Mouse (Mus musculus): ENCODE measurements at regions not wholly inside any gene's neighbourhood (a gene's known extent, or its start where the extent isn't known, plus 50 kb on each side); places are given as distances from the start of the nearest gene placed in this dataset.
A peak's percentile ranks its signal among the peaks of the same experiment; 100 is the strongest.

GRCm38 (mm10) chr9:69814432-69814831 is 53.7 kb upstream of the Foxb1 start:
- DNase-seq: no peak

- DNase-seq: no peak
These were observed 62.6 kb upstream of the Foxb1 start for GRCm38 (mm10) chr9:69823179-69823966.

GRCm38 (mm10) chr9:69828428-69828827 is 67.7 kb upstream of the Foxb1 start:
- DNase-seq: no peak

- DNase-seq: no peak
These were observed 74.7 kb upstream of the Foxb1 start for GRCm38 (mm10) chr9:69835396-69835795.

- DNase-seq: no peak
These were observed 78.5 kb upstream of the Foxb1 start for GRCm38 (mm10) chr9:69839198-69839597.

GRCm38 (mm10) chr9:69844712-69845111 is 84.0 kb upstream of the Foxb1 start:
- no peak for DNase-seq

- no peak for DNase-seq
These were observed 84.5 kb upstream of the Foxb1 start for GRCm38 (mm10) chr9:69845210-69845609.

- DNase-seq: peak in 1 of 2 experiments; percentile 2
These were observed 95.9 kb upstream of the Foxb1 start for GRCm38 (mm10) chr9:69856621-69857020.

GRCm38 (mm10) chr9:69858619-69859018 is 97.9 kb upstream of the Foxb1 start:
- DNase-seq: no peak

- DNase-seq: no peak
These were observed 109.4 kb upstream of the Foxb1 start for GRCm38 (mm10) chr9:69870182-69870581.

GRCm38 (mm10) chr9:69886351-69886750 is 102.9 kb upstream of the Bnip2 start:
- no peak for DNase-seq

GRCm38 (mm10) chr9:69898016-69898415 is 91.2 kb upstream of the Bnip2 start:
- no peak for DNase-seq

GRCm38 (mm10) chr9:69899371-69899770 is 89.9 kb upstream of the Bnip2 start:
- DNase-seq: no peak

GRCm38 (mm10) chr9:69900871-69901270 is 88.4 kb upstream of the Bnip2 start:
- no peak for DNase-seq

- no peak for DNase-seq
These were observed 81.9 kb upstream of the Bnip2 start for GRCm38 (mm10) chr9:69907123-69907945.

- no peak for DNase-seq
These were observed 78.6 kb upstream of the Bnip2 start for GRCm38 (mm10) chr9:69910621-69911020.

GRCm38 (mm10) chr9:69928126-69928525 is 61.1 kb upstream of the Bnip2 start:
- no peak for DNase-seq

- no peak for DNase-seq
These were observed 51.4 kb upstream of the Bnip2 start for GRCm38 (mm10) chr9:69937863-69938262.

All from kidney, adult 8-10 months (tissue).